Mouse (Mus musculus): Measurements from ENCODE around the gene Kdsr.

The Kdsr gene

DNA sequence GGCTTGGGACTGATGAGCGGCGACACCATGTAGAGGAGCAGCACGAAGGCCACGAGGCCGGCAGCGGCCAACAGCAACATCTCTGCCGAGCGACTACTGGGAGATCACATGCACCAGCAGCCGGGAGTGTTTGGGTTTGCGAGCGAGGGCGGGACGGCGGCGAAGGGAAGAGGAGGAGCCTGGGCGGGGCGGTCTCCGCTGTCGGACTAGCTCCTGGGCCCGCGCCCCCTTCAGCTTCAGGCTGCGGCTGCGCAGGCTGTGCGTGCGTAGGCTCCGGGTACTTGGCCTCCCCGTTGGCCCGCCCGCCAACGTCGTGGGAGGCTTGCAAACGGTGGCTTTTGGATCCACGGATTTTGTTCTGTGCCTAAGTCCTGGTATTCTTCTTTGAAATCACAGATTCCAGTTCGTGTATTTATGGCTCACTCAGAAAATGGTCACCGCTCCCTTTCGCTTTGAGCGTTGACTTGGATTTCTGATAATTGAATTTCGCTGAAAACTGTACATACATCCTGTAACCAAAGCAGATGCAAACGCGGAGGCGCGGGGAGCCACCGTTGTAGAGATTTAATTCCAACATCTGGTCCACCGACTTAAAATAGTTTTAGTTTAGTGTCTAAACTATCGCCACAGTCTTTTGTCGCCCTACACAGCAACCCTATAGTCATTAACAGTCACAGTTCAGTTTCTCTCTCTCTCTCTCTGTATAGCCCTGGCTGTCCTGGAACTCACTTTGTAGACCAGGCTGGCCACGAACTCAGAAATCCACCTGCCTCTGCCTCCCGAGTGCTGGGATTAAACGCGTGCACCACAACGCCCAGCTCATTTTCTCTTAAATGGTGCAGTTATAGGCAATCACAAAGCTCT, at the start of gene Kdsr:
TSS of gene Kdsr (minus strand) at position 156 of the 864 bp plus-strand sequence.
- peak; percentile 97 for ATAC-seq (ENCODE audit: insufficient number of reproducible peaks, low FRiP score, low TSS enrichment)

DNA sequence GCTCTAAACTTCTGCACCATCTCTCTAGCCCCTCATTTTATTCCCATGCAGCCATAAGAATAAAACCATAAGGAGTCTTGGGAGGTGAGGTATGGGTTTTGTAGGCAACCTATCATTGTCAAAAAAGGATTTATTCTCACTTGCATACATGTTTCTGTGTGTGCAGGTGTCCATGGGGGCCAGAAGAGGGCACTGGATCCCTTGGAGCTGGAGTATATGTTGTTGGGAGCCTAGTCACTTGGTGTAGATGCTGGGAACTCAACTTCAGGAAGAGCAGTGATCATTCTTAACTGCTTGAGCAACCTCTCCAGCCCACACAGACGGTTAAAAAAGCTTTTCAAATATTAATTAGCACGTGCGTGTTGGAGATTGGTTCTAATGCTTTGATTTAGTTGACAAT, 40.4 kb upstream of the Kdsr start:
- ATAC-seq (ENCODE audit: insufficient number of reproducible peaks, low FRiP score, low TSS enrichment): no peak

DNA sequence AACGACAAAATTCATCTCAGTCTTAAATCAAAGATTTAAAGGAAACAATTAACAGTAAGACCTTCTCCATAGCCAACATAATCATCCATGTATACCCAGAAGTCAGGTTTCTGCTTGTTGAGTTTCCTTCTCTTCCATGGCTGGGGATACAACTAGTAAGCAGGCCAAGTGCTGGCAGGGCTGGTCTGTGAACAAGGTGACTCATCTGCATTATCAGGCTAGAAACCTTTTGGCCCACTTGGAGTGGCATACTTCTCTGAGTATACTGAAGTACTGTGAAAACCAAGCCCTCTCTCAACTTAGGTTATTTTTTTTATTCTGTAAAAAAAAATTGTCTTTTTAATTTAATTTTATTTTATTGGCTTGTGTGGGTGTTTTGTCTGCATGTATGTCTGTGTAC, 39.9 kb upstream of the Kdsr start:
- no peak for ATAC-seq (ENCODE audit: insufficient number of reproducible peaks, low FRiP score, low TSS enrichment)

DNA sequence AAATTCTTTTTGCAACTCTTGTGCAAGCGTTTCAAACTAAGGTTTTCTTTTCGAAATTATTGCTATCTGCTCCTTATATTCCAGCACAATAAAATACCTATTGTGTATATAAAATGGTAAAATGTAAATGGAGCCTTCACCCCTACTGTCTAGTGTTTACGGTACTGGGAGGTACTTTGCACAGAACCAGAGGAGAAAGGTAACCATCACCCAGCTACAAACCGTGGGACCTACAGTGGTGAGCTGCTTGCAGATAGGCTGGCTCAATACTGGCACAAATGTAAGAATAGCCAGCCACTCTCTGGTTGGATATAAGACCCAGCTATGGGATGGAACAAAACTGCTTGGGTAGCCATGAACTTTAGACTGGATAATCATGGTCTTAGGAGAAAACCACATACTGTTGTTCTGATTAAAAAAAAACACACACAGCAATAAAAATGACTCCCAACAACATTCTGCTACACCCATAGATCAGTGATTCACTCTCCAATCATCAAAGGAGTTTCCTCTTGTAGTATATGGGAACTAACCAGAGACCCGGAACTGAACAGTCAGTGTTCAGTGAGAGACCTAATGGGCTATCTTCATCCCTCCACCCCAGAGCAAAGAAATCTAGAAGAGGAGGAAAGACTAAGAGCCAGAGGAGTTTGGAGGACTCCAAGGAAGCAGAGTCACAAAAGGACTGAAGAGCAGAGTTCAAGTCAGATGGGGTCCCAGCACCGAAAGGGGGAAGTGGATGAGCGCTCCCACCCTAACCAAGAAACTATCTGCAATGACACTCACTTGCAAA, 37.7 kb upstream of the Kdsr start:
- no peak; the same call in 1 of the 2 replicates for ATAC-seq (ENCODE audit: insufficient number of reproducible peaks, low FRiP score, low TSS enrichment)

DNA sequence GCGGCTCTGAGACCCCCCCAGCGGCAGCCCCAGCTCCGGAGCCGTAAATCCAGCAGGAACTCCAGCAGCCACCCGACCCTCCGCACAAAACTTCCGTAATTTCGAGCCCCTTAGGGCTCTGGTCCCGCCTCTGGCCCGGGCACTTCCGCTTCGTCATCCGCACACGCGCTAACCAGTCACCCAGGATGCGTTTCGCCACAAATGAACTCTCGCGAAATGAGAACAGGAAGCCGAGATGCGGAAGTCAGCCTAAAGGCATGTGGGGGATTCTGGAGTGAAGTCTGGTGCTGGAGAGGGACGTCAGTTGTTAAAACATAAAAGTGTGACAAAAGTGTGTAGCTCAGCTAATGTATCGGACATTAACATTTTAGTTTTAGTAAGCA, 37.0 kb upstream of the Kdsr start, which contains the start of gene Vps4b:
TSS of gene Vps4b (minus strand) at position 187 of the 383 bp plus-strand sequence.
- peak; percentile 100 for ATAC-seq (ENCODE audit: insufficient number of reproducible peaks, low FRiP score, low TSS enrichment)

DNA sequence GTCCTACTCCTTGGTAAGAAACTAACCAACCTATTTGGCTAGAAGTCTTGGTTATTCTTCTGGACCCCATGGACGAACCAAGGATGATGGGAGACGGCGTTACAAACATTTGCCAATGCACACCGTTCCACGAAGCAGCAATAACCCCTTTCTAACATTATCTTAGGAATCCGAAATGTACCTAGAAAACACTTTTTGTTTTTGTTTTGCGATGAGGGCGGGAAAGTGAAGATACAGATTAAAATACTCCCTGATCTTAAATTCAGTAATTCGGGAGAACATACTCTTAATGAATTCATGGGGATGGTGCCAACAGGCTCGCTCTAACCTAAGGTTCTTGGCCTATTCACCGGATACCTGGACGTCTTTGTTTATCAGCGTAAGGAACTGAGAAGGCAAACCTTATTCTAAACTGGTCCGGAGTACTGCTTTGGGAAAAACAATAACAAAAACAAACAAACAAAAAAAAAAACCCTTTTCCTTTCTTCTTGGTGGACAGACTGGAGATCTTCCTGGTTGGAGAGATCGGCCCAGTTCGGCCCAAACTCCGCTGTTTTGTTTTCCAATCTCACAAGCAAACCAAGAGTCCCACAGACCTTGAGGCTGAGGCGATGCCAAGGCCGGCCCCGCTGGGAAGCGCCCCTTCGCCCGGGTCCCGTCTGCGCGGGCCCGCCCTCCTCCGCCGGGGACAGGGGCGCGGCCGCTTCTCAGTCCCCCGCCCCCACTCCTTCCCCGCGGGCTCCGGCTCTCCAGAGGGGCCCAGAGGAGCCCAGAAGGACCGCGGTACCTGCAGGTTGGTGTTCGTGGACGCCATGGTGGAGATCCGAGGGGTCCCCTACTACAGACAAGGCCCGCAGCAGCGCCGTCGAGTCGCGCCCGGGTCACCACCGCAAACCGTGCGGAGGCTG, 36.4 kb upstream of the Kdsr start:
- ATAC-seq (ENCODE audit: insufficient number of reproducible peaks, low FRiP score, low TSS enrichment): peak; percentile 76

DNA sequence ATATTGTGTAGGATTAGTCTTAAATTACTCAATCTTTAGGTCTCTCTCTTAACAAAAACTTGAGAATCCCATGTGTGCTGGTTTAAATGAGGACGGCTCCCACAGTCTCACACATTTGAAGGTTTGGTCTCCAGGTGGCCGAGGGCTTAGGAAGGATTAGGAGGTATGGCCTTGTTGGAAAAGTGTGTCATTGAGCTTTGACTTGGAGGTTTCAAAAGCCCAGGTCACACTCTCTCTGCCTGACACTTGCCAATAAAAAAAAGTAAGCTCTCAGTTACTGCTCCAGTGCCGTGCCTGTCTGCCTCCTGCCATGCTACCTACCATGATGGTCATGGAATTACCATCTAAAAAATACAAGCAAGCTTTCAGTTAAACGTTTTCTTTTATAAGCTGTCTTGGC, 15.4 kb upstream of the Kdsr start:
- no peak for ATAC-seq (ENCODE audit: insufficient number of reproducible peaks, low FRiP score, low TSS enrichment)

DNA sequence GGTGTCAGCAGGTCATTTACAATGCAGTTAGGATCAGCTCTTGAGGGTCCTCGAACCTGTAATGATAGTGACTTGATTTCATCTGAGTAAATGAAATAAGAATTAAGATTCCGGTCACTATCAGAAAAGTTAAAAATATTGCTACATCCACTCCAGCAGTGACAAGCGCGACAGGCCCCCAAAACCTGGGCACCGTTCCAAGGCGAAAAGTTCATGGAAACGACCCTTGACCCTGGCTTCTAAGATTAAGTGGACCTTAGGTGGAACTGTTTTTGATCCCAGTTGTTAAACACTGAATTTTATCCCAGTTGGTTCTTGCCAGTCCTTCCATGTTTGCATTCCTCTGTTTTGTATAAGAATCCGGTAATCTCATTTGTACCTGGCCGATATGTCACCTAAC, 14.6 kb upstream of the Kdsr start:
- ATAC-seq (ENCODE audit: insufficient number of reproducible peaks, low FRiP score, low TSS enrichment): no peak

DNA sequence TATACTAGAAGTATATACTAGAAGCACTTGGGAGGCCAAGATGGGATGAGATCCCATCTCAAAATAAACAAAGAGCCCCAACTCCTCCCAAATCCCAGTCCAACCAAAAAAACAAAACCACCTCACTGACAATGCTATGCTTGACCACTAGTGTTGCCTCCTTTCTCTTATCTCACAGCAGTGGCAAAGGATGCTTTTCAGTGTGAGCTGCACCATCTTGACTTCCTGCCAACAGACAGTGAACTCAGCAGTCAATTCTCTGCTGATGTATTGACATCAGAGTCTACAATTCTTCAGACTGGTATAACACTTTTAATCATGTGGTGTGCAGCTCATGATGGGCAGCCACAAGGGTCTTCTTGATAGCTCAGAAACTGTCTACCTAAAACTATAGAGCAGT, 9.2 kb upstream of the Kdsr start:
- ATAC-seq (ENCODE audit: insufficient number of reproducible peaks, low FRiP score, low TSS enrichment): no peak

DNA sequence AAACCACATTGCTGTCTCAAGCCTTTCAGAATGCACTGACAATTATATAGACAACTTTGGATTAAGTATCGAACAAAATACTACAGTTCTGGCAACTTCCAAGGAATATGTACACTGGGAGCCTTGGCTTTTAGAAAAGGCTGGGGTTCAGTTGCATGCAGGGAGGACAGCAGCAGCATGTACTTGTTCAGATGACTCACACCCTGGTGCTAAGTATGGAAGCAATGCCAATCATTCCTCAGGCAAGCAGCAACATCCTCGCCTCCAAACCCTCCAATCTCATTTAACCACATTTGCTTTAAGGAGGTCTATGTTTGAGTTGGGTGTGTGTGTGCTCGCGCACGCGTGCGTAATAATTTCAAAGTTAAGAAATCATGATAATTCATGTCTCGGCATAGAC, 6.2 kb upstream of the Kdsr start:
- no peak for ATAC-seq (ENCODE audit: insufficient number of reproducible peaks, low FRiP score, low TSS enrichment)

DNA sequence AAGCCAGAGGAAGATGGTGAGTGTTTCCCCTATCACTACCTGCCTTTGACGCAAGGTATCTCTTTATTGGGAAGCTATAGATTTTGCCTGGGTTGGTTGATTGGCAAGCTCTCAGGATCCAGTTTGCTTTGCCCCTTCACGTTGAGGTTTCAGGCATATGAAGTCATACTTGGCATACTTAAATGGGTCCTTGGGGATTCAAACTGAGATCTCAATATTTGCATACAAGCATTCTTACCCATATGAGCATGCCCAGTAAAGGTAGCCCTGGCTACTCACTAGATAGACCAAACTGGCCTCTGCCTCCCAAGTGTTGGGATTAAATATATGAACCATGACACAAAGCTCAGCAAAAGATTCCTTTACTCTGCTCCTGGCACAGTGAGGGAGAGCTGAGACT, 5.3 kb upstream of the Kdsr start:
- no peak for ATAC-seq (ENCODE audit: insufficient number of reproducible peaks, low FRiP score, low TSS enrichment)

DNA sequence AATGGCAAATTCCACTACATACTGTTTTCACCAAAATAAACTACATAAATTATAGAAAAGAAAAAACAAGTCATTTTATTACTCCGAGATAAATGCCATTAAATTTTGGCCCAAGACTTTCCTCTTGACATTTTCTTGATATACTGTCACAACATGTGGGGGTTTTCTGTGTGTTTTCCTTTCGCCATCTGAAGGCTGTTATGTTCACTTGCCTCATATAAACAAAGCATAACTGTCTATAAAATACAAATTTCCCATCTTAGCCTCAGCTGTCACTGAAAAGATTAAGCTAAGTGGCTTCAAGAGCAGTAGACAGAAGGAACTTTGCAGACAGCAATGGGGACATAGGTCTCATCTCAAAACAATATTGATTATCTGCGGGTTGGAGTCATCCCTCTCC, 4.8 kb upstream of the Kdsr start:
- no peak for ATAC-seq (ENCODE audit: insufficient number of reproducible peaks, low FRiP score, low TSS enrichment)

DNA sequence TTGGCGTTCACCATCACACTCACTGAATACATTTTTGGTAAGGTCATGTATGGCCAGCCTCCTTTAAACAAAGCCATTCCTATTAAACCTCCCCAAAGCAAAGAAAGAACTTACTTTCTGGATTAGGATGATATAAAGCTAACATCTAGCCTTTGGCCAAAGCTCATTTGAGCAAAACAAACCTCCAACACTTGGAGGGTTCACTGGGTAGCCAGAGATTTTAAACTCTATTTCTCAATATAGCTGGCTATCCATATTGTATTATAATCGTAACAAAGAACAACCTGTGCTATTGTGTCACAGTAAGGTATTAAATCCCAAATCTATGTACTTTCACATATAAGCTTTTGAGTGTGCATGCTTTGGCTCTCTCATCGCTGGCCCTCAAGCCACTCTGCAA, 1.2 kb upstream of the Kdsr start:
- no peak for ATAC-seq (ENCODE audit: insufficient number of reproducible peaks, low FRiP score, low TSS enrichment)

DNA sequence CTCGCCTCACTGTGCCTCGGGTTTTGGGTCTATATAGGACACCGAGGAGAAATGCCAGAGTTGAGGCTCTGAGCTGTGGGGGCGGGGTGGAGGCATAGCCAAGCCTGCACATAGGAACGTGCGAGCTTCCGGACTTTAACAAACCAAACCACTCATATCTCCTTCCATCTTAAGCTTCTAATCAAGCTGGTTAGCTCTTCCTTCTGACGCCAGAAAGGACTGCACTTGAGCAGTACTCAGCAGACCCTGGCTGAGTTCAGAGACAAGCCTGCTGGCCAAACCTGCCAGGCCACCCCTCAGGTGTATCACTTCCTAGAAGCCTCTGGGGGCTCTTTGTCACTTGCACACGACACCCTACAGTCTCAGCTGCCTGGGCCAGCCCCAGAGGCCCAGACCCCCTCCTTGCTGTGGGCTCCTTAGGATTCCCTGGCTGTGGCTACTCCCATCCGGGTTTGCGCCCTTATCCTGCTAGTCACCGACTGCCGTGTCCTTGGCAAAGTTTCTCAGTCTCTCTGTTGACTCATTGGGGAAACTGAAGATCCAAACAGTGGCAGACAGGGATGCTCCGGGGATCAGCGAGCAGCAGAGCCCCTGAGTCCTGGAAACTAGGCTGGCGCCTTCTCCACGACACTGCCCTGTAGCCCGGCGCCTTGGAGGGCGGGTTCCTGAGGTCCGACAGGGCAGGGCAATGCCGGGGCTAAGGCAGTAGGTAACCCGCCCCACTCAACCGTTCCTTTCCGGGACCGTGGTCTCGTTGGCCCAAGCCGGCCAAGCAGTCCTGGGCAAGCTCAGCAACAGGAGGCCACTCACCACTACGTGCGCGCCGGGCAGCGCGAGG, 574 bp downstream of the Kdsr start:
- peak; percentile 11 for ATAC-seq (ENCODE audit: insufficient number of reproducible peaks, low FRiP score, low TSS enrichment)

DNA sequence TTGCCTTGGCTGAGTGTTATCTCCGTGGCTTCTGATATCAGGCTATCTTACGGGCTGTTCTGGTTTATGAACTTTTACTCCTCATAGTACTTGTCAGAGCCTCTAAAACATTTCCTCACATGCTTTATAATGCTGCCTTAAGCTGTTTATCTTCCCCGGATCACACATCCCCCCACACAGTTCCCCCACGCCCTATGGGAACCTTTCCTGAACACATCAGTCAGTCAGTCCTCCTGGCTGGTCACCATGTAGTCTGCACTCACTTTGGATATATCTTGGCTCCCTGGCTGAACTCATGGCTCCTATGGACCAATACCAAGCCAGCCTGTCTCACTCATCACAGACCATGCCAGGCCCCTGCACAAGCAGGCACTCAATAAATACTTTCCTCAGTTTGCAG, 2.9 kb downstream of the Kdsr start:
- ATAC-seq (ENCODE audit: insufficient number of reproducible peaks, low FRiP score, low TSS enrichment): no peak

DNA sequence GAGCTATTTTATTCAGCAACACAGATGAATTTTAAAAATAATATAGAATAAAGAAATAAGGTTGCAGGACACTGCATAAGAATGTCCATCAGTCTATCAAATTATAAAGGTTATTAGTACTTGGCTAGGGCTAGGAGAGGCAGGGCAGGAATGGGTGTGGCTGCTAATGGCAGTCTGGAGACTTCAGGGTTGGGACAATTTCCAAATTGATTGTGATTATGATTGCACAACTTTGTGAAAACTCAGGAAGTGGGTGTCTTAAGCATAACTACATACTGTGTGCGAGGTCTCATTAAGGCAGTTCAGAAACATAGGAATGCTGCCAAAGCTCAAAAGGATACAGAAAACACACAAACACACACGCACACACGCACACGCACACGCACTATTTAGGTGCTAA, 7.5 kb downstream of the Kdsr start:
- ATAC-seq (ENCODE audit: insufficient number of reproducible peaks, low FRiP score, low TSS enrichment): no peak

DNA sequence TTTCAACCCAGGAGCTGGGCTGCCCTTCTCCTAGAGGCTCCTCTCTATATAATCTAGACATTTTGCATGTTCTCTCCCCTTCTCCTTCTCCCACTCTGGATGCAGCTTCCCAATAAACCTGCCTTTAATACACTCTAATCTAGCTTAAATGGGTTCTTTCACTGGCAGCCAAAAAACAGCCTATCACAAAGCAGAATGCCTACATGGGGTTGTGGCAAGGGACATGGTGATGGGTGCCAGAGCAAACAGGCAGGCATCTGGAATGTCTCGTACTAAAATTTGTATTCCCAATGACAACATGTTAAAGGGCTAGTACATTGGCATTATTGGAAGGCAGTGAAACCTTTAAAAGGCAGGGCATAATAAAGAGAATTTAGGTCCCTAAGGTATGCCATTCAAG, 8.9 kb downstream of the Kdsr start:
- ATAC-seq (ENCODE audit: insufficient number of reproducible peaks, low FRiP score, low TSS enrichment): no peak

DNA sequence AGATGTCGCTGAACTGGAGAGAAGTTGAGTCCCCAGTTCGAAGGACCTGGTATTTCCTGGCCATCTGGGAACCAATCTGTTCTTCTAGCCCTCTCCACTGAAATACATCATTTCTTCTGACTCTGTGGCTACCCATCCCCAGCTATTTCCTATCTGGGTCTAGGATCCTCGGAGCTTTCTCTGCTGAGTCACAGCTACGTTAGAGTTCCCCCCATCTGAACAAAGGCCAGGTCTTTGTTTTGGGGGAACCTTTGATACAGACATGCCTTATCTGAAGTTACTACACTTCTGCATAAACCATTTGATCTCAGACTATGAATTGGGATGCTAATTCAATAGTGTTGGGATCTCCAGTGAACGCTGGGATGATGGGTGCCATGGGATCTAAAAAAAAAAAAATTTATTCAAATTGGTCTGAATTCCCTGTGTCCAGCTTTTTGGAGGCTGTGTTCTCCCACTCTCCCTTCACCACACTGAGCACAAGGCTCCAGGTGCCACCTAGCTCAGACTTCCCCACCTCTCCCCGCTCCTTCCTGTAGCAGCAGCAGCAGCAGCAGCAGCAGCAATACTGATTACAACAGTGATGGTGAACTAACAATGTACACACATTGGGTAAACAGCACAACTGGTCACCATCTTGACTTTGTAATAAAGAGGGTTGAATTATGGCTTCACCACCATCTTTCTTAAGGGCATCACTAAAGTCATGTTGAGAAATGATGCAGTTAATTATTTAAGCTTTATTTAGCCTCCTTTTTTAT, 10.8 kb downstream of the Kdsr start:
- ATAC-seq (ENCODE audit: insufficient number of reproducible peaks, low FRiP score, low TSS enrichment): no peak

DNA sequence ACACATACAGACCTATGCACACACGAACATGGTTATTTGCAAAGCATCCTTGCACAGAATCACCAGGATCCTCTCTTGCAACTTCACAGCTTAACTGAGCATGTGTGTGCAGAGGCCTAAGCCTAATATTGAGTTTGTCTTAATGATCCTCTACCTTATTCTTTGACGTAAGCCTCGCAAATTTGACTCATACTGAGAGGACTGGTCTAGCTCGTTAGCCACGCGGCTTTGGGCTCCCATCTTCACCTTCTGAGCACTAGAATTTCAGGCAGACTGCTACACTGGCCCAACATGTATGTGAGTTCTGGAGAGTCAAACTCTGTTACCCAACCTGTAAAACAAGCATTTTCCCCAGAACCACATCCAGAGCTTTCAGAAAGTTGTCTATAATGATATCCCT, 16.5 kb downstream of the Kdsr start:
- ATAC-seq (ENCODE audit: insufficient number of reproducible peaks, low FRiP score, low TSS enrichment): no peak
